Mouse (Mus musculus) CD8-positive naive resting alpha-beta T cell, adult 2 months (primary cell): ENCODE data around the gene Prmt3.

ENCODE experiments used
- DNase-seq, 2 experiments: peaks; one replicate each; pipeline ENCODE4 v3.0.0; 2022; ENCODE audit warnings: low read depth in 2 of 2, low spot score in 2 of 2

Gene Prmt3

GRCm38 (mm10) chr7:49853342-49854181, 75.4 kb downstream of the Prmt3 start:
- DNase-seq = no peak

DNA sequence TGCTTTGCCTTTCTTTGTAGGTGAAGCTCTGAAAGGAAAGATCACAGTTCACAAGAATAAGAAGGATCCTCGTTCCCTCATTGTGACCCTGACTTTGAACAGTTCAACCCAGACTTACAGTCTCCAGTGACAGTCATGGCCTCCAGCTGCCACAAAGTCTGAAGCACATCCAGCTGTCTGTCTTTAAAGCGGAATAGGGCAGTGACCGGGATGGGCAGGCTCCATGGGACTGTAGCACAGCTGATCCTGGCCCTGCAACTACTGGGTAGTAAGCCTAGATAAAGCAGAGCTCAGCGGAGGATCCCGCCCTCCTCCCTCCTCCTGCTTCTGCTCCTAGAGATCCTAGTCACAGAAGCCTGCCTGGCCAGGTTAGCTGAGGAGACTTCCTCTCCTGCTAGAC, 79.2 kb downstream of the Prmt3 start:
- no peak for DNase-seq

DNA sequence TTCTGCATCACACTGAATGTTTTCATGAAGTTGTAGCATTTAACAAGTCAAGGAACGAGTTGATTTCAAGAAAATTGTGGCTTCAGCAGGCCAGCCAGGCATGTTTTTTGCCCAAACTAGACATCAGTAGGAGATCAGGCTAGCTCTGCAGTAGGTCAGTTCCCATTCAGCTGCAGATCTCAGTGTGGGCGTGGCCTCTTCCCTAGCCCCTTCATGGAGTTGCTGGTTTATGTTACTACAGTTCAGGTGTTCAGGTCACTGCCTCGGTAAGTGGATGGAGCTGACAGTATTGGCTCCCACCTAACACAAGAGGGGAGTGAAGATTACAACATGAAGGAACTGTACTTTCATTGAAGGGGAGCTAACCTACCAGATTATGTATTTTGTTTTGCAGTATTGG, 80.1 kb downstream of the Prmt3 start:
- no peak for DNase-seq

DNA sequence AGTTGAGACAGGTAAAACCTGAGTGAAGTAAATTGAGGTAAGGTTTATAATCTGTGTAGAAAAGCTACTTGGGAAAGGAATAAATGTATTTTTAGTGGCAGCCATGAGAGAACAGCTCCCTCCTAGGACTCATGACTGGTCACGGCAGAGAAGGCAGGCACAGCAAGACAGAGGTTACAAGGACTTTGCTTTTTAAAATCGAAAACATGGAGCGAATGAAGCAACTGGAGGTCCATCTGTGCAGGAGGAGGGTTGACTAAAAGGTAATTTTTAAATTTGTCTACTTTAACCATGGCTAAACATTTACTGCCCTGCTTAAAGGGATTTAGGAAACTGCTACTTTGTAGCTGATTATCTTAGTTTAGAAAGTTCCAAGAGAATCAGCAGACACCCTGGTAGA, 81.7 kb downstream of the Prmt3 start:
- DNase-seq = no peak

DNA sequence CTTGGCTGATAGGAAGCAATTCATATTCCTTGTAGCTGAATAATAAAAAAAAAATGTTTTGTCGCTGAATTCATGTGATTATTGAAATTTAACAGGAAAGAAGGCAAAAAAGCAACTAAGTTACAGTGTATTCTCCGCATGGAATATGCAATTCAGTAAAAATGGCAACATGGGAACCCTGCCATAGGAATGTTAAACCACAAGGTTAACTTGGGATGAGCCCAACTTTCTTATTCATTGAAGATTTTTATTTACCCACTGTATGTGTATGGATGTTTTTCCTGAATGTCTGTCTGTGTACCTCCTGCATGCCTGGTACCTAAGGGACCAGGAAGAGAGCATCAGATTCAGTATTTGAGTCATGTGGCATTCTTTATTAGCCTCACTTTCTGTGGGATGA, 83.0 kb downstream of the Prmt3 start:
- DNase-seq = no peak

DNA sequence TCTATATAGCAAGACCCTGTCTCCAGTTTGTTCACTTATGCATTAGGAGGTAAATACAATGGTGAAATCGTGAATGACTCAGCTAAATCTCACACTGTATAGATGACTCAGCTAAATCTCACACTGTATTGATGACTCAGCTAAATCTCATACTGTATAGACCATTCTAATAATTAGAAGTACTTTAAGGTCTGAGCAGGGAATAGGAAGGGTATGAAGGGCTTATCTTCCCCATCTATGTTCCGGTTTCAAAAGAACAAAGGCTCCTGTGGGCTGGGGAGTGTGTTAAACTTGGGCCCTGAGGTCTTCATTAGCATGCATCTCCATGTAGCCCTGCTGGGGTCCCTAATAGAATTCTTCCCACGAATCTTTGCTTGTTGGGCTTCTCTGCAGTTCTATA, 85.6 kb downstream of the Prmt3 start:
- DNase-seq = no peak

DNA sequence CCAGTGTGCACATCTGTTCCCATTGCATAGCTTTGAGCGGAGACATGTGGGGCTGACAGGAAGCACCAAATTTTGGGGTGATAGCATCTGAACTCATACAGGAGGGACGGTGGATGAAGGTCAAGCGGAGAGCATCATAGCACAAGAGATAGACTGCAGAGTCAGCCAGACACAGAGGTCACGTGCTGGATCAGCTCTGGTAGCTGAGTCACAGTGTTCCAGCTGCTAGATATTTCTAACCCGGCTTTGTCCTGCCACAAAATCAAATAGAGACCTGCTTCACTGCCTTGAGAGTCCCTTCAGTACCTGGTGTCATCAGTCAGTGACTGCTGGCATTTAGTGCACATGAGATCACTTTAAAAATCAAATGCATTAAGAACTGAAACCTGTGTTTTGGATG, 91.5 kb downstream of the Prmt3 start:
- DNase-seq = no peak

DNA sequence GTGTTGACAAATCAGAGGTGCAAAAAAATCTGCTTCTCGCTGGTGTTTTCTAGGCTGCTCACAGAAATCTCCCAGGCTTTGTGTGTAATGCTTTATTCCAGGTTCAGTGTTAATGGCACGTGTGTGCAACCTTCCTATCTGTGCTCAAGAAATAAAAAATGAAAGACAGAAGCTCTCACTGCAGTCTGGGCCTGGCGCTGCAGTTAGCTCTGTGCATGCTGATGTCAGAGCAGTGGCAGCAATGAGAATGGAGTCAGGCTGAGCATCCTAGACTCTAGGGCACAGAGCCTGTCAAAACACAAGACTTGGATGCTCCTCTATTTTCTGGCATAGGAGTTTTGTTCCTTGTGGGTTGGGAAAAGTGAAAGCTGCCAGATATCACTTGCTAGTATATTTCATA, 92.1 kb downstream of the Prmt3 start:
- no peak for DNase-seq

DNA sequence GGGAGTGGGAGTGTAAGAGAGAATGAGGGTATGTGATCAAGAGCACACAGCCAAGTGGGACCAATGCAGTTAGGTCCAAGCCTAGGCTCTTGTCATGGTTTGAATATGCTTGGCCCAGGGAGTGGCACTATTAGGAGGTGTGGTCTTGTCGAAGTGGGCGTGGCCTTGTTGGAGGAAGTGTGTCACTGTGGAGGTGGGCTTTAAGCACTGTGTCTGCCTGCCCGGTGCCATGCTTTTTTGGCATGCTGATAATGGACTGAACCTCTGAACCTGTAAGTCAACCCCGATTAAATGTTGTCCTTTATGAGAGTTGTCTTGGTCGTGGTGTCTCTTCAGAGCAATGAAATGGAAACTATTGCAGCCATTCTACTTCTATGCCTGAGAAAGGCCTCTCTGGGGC, 99.2 kb downstream of the Prmt3 start:
- no peak for DNase-seq

DNA sequence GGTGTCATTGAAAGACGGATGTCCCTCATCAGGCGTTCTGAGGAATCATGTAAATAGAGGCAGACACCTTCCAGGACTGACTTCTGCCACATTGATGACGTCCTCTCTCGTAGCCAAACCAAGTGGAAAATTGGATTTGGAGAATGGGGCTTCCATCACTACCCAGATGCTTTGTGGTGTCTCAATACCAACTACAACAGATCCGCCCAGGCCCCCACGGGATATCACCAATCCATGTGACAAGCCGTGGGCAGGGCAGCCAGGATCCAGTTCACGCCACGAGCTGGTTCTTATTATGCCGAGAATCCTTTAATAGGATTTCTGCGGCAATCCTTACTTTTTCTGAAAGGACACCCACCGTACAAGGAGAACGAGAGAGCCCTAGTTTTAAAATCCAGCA, 100.9 kb downstream of the Prmt3 start:
- DNase-seq = no peak

- no peak for DNase-seq
Measured at GRCm38 (mm10) chr7:49879998-49880707, 102.0 kb downstream of the Prmt3 start.

- DNase-seq = no peak
Measured at GRCm38 (mm10) chr7:49882288-49882687, 104.1 kb downstream of the Prmt3 start.

GRCm38 (mm10) chr7:49882694-49883389, 104.7 kb downstream of the Prmt3 start:
- DNase-seq = no peak

DNA sequence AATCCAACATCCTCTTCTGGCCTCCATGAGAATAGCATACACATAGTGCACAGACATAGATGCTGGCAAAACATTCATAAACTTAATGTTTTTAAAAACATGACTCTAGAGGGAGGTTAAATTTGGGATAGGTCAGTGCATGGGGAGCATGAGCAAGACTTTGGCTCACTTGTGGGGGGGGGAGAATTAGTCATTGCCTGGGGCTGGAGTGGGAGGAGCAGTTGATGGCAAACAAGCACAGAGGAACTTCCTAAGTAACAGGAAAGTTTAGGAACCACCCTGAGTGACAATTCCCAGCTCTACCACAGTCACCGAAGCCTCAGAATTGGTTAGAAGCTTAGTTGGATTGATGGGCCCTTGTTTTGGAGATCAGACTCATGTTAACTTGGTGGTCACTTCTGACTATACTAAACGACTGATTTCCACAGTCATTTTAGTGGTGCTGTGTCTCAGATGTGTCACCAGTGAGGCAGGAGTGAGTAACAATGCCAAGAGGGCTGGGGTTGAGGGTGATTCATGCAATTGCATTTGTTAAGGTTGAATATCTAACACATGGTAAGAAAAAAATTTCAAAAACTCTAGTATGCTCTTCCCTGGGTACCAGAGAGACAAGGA, 109.7 kb downstream of the Prmt3 start:
- no peak for DNase-seq

GRCm38 (mm10) chr7:49894786-49895185, 116.6 kb downstream of the Prmt3 start:
- no peak for DNase-seq

DNA sequence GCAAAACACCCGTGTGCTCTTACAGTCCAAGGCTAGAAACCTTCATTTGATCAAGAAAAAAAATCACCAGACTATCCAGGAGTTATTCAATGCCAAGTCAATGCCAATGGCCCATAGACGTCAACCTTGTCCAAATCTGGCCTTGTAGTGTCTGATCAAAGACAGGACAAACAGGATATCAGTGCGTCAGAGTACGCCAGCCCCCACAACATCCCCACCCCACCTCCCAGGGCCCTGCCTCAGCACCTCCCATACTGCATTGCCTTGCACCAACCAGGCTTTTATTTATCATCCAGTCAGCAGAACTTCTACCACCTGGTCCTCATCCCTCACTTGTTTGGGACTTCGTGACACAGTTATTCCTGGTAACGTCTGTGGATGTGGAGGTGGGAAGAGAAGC, 117.2 kb downstream of the Prmt3 start:
- no peak for DNase-seq

DNA sequence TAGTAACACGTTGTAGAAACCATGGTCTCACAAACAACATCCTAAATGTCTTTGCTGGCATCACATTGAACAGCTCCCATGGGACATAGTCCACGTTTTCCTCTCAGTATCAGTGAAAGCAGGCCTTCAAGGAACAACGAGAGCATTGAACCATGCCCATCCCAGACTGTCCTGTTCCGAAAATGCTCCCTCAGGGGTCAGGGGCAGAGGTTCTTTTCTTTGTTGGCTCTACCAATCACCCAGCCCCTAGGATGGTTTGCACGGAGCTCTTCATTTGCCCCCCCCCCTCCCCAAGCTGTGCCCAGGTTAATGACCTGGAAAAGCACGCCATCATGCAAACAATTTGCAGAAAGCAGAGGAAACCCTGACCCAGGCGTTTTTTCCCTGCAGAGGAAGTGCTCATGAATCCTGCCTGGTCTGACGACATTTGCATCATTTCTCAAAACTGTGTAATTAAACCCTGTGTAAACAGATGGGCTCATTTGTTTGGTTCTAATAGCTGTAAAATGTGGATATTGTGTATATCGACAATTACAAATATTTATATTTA, 123.9 kb downstream of the Prmt3 start:
- no peak for DNase-seq

- DNase-seq = no peak
Measured at GRCm38 (mm10) chr7:49907191-49908171, 129.3 kb downstream of the Prmt3 start.
